Mouse (Mus musculus) B cell, adult (primary cell): ENCODE measurements around the gene Dyx1c1. TPM values are rescaled to one million over a fixed set of nuclear protein-coding genes. Genes with fewer than 3 reads are reported as not detected.

ENCODE experiments used
- total RNA-seq: library from RNA; stranded (reverse); gene quantifications from 4 replicates; pipeline ENCODE4 v1.2.4, GENCODE M21; 2023; ENCODE audit not compliant: inconsistent age

Dyx1c1 gene
- total RNA-seq = 0.33 to 0.51 TPM (median 0.42 TPM) in 4 replicates

DNA sequence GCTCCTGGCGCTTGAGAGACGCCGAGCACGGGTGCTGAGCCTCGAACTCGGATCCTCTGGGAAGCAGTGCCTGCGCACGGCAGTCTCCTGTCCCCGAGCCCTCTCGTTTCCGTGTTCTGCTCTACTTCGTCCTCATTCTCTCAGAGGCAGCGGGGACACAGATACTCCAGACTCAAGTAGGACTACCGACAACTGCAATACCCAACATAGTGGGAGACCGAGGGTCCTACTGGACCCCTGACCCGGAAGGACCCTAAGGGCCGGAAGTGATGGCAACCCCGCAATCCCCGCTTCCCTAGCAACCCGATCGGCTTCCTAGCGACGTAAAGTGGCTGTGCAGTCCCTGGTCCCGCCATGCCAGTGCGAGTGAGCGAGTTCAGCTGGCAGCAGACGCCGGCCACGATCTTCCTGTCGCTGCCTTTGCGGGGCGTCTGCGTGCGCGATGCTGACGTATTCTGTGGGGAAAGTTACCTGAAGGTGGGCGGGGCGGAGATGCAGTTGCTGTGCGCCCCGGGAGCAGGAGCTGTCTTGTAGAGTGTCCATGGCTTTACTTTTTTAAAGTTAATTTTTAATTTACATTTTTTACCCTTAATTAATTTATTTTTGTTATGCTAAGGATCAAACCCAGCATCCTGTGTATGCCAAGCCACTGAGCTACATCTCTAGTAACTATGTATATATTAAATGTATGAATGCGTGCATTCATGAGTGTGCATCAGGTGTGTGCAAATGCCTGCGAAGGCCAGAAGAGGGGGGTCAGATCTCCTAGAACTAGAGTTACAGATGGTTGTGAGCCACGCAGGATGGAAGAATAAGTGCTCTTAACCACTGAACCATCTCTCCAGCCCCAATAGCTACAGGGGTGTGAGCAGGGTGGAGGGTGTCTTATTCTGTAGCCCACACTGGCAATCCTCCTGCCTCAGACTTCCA lies at the start of gene Dyx1c1, which contains the start of gene Gm44503:
TSS of gene Dyx1c1 (plus strand) at position 265 of the 930 bp plus-strand sequence.
TSS of gene Gm44503 (plus strand) at position 332 of the 930 bp plus-strand sequence.

DNA sequence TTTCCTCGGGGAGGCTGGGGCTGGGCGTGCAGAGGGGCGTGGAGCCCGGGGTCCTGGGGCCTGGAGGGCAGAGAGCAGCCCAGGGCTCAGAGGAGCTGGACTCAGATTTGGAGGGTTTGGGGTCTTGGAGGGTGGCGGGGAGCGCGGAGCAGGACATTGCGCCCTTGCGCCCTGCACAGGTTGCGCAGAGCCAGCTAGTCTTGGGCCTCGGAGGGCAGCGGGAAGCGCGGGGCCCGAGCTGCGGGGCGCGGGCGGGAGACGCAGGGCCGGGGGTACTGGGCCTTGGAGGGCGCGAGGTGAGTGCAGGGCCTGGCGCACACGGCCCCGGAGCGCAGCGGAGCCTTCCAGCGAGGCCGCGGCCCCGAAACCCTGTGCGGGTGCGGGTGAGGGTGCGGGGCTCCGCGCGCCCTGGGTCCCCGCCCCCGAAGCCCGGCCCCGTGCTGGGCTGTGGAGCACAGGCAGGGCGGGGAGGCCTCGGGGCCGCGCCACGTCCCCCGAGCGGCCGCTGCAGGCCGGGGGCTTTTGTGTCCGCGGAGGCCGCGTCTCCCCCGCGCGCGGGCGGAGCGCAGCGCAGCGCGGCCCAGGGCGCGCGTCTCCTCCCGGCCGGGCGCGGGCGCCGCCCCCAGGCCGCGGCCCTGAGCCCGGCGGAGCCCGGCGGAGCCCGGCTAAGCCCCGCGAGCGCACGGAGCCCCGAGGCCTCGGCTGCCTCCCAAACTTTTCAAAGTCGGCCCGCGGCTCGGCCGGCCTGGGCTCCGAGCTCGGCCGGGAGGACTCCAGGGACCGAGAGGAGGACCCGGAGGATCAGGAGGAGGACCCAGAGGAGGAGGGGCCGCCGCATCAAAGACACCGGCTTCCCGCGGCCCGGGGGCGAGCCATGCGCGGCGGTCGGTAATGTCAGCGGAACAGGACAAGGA lies 33.3 kb upstream of the Dyx1c1 start, which contains the start of gene Pygo1:
TSS of gene Pygo1 (plus strand) at position 625 of the 914 bp plus-strand sequence.

DNA sequence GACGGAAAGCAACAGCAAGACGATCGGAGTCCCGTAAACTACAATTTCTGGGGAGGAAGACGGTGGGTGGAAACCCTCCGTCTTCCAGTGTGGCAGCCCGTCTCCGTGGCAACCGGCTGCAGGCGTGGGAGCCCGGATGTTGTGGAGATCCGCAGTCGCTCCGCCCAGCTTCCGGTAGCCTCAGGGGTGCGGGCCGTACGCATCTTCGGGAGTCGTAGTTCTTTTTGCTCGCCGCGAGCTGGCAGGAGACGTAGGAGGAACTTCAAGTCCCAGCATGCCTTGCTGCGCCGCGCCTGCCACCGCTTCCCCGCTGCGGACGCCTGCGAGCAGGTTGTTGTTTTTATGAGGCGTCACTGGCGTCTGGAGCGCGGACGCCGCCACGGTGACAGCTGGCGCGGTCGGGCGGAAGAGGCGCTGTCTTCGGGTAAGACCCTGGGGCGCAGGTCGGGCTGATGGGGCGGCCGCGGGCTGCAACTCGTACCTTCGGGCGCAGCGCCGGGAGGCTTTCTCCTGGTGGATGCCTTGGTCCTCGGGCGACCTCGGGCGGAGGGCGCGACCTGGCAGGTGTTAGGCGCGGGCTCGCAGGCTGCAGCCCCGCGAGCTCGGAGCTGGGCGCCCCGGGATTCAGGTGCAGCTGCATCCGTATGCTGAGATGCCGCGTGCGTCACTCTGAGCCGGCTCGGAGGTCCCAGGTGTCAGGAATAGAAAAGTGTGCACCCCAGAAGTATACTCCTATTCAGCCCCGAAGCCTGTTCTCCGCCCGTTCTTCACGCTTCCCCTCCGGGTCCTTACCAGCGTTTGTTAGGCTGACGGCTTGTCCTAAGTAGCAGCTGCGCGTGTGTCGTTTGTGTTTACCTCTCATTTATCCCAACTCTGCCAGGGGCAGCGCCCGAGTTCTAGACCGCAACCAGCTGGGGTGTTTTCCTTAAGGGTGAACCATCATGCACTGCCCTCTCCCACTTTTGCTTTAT lies 26.9 kb downstream of the Dyx1c1 start, which contains the start of the genes Ccpg1os and Ccpg1:
TSS of gene Ccpg1os (minus strand) at position 133 of the 971 bp plus-strand sequence.
TSS of gene Ccpg1 (plus strand) at position 180 of the 971 bp plus-strand sequence.

Other genes starting within 250 kb of the Dyx1c1 start
- gene Prtg, start 151.9 kb upstream of the Dyx1c1 start, total RNA-seq = 0.18 to 0.77 TPM (median 0.39 TPM) in 3 of 4 replicates, not detected in the other
- gene Pygo1, start 33.1 kb upstream of the Dyx1c1 start, total RNA-seq = not detected in 4 replicates
- 0.19 TPM in 1 of 4 replicates, not detected in the others for gene Gm44503, start 67 bp downstream of the Dyx1c1 start, total RNA-seq
- gene Ccpg1os, start 26.6 kb downstream of the Dyx1c1 start, total RNA-seq = 1.8 to 3.6 TPM (median 3.0 TPM) in 4 replicates
- 42.2 to 47.4 TPM (median 44.3 TPM) in 4 replicates for gene Ccpg1, start 26.6 kb downstream of the Dyx1c1 start, total RNA-seq
- 12.2 to 13.1 TPM (median 12.8 TPM) in 4 replicates for gene Pigb, start 81.6 kb downstream of the Dyx1c1 start, total RNA-seq
- 13.4 to 16.0 TPM (median 14.3 TPM) in 4 replicates for gene Rab27a, start 86.1 kb downstream of the Dyx1c1 start, total RNA-seq
- 0.39 to 1.6 TPM (median 0.78 TPM) in 4 replicates for gene Khdc3, start 143.1 kb downstream of the Dyx1c1 start, total RNA-seq
- not detected in 4 replicates for gene Gm20509, start 143.7 kb downstream of the Dyx1c1 start, total RNA-seq
- 61.3 to 70.0 TPM (median 63.9 TPM) in 4 replicates for gene Rsl24d1, start 154.6 kb downstream of the Dyx1c1 start, total RNA-seq